Mouse (Mus musculus): ENCODE measurements around the gene Ran.

Gene Ran

DNA sequence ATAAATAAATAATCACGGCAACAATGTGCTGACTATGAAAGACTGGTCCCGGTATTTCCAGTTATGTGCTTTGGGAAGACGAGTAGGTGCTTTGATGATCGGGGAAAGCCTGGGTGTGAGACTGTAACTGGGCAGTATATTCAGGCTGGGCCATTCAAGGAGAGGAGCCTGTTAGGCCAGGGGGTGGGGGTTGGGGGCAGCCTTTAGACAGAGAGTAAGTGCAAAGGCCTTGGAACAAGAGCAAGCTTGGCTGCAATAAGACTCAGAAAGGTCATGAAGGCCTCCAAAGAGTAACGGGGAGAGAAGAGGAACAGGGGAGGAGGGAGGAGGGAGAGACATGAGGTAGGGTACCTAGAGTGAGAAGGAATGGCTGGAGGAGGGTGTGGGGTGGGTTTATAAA, 4.3 kb upstream of the Ran start:
- no peak for DNase-seq

DNA sequence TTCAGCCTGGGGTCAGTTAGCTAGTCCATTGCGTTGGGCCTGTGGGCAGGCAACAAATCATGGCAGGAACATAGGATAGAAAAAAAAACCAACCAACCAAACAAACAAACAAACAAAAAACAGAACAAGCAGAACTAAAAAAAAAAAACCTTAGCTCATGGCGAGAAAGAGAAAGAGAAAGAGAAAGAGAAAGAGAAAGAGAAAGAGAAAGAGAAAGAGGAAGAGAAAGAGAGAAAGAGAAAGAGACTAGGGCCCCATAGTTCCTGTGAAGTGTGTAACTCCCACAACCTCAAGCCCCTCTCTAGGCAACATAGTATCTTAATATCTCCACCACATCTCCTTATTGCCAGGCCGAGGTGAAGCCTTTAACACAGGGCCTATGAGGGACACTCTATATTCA, 3.5 kb upstream of the Ran start:
- DNase-seq: no peak

DNA sequence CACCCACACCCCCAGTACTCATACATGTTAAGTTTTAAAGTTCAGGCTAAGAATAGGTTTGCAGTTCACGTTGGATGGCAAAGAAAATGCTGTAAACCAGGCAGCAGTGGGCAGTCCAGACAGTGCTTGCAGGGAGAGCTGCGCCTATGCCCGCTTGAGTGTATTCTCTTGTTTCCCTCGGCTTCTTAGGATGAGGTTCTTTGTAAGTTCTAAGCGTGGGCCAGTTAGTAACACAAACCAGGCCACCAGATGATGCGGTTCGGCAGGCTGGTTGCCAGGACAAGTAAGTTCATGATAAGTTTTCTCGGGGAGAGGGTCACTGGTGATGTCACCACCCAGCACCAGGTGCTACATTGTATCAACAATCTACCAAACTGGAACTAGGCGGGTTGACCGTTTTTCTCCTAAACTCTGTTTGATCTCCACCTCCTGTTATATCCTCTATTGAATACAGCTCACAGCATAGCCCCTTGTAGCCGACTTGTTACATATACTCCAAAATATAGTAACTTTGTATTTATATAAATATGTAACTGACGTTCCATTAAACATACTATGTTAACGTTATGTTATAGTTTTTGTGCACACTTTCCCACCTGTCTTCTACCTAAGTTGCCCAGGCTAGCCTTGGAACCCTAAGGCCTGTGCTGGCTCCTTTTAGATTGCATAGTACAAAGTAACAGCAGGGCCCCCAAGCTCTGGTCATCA, 933 bp upstream of the Ran start:
- DNase-seq: no peak

GRCm38 (mm10) chr5:129020300-129020668, 415 bp downstream of the Ran start:
- no peak for DNase-seq

- DNase-seq: peak; percentile 8
These were observed 862 bp downstream of the Ran start for GRCm38 (mm10) chr5:129020731-129021130.

GRCm38 (mm10) chr5:129025048-129025447, 5.2 kb downstream of the Ran start:
- no peak for DNase-seq

- DNase-seq: no peak
These were observed 5.9 kb downstream of the Ran start for GRCm38 (mm10) chr5:129025725-129026124.

DNA sequence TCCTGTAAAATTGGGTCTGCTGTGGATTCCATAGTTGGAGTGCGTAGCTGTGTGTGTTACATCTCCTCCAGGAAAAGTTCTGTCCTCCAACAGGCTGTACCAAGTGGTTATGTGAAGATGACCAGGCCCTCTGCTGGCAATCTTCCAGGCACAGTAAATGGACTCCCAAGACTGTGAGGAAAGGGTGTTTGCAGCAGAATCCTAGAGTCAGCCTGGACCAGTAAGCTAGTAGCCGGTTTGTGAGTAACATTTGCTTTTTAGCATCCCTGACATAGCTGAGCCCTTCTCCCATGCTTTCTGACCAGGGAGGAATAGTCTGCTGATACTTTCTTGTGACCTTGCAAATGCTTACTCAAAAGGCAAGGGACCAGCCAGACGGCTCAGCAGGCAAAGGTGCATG, 6.3 kb downstream of the Ran start:
- DNase-seq: no peak

GRCm38 (mm10) chr5:129026637-129027036, 6.8 kb downstream of the Ran start:
- no peak for DNase-seq

GRCm38 (mm10) chr5:129029131-129029723, 9.4 kb downstream of the Ran start:
- DNase-seq: no peak

GRCm38 (mm10) chr5:129036678-129037077, 16.8 kb downstream of the Ran start:
- DNase-seq: no peak

GRCm38 (mm10) chr5:129037739-129038138, 17.9 kb downstream of the Ran start:
- no peak for DNase-seq

- DNase-seq: no peak
These were observed 26.0 kb downstream of the Ran start for GRCm38 (mm10) chr5:129045641-129046580.

DNA sequence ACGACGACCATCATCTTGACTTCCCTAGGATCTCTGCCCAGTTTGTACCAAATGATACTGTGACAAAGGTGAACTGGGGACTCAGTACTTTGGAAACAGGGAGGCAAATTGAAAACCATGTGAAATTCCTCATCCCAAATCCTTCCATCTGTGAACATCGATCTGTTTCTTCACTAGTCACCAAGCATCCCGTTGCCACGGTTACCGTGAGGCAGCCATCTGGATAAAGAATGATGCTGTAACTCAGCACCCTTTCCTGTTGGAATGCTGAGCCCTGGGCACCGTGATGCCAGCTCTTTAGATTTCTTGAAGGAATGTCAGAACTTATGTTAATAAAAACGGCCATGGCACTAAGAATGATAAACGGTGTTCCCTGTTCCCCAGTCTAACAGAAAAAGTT, 29.5 kb downstream of the Ran start:
- no peak for DNase-seq

- no peak for DNase-seq
These were observed 32.0 kb downstream of the Ran start for GRCm38 (mm10) chr5:129051910-129052309.

GRCm38 (mm10) chr5:129052636-129053355, 32.9 kb downstream of the Ran start:
- DNase-seq: no peak

DNA sequence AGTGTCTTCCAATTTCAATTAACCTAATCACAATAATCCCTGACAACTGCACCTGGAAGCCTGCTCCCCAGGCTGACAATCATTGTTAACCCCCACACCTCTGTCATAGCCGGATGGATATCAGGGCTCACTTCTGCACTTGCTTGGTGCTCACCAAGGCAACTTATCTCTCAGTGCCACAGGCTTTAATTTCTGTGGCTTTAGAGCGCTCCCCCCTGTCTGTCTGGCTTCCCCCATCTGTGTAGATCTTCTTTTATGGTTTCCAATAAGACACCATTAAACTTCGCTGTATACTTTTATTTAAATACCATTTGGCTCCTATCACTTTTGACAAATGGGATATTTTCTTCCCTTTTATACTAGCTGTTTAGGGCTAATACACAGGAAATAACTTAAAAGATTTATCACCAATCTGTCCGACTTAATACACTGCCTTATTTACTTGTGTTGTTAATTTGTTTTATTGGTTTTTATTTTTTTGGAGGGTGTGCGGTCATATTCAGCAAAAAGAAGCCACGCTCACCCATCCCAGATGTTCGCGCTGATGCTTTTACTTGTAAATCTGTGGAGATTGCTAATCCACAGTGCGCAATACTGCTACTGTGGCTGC, 34.9 kb downstream of the Ran start:
- DNase-seq: no peak

DNA sequence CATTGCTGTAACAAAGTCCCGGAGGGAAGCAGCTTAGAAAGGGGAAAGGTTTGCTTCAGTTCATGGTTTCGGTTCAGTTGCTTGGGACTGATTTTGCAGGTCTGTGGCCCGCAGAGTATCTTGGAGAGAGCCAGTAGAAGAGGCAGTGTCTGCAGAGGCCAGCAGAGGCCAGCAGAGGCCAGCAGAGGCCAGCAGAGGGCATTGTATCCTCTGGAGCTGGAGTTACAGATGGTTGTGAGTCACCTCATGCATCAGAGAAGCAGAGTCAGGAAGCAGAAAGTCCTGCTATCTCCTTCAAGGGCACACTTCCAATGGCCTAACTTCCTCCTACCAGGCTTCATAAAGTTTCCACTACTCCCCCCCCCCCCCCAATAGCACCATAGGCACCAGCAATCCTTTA, 39.2 kb downstream of the Ran start:
- no peak for DNase-seq

- peak; percentile 76 for DNase-seq
These were observed 41.7 kb downstream of the Ran start for GRCm38 (mm10) chr5:129061579-129061978.

- peak; percentile 79 for DNase-seq
These were observed 43.3 kb downstream of the Ran start for GRCm38 (mm10) chr5:129063037-129063791.

DNA sequence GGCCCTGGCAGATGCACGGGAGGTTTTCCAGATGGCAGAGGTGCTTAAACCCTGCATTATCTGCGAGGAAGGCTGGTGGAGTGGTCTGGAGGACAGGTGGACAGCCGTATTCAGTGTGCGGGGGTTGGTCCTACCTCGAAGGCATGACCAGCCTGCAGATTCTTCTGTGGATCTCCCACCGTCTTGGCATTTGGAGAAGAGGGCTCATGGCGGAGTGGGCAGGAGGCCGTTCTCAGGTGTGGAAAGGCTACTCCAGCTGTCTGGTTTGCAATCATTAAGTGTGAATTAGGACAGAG, 43.9 kb downstream of the Ran start:
- DNase-seq: no peak

DNA sequence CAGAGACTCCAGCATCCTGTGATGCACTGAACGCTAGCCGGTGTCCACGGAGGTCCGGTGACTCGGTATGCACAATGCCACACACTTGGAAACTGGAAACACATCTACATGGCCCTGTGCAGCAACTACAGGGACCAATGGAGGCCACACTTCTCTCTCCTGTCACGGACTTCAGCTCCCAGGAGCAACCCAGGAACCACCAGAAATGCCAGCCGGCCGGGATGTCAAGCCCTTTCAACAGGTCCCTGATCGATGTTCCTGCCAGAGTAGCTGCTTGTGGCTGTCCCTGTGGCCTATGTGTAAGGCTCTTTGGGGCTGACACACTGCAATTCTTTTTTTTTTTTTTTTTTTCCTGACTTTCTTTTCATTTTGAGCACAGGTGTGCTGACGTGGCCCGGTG, 44.3 kb downstream of the Ran start:
- DNase-seq: no peak
